Mouse (Mus musculus): ENCODE measurements around the gene Cyb5r3. TPM values are rescaled to one million over a fixed set of nuclear protein-coding genes. Genes with fewer than 3 reads are reported as not detected.
A peak's percentile ranks its signal among the peaks of the same experiment; 100 is the strongest.

The Cyb5r3 gene
- polyA plus RNA-seq, 1 experiment, result 402 TPM

- no peak overlapping the region for H3K4me3 ChIP-seq (ENCODE audit: insufficient read depth, poor library complexity, severe bottlenecking)
- peaks cover 70% of the 10 kb centered on the region for H3K36me3 ChIP-seq (ENCODE audit: control insufficient read depth, insufficient read depth)
- TF ChIP-seq CTCF (IDR thresholded peaks at IDR 0.05; ENCODE audit: control insufficient read depth, insufficient read depth, insufficient read length) (no peak), USF1 (IDR thresholded peaks at IDR 0.05; ENCODE audit: low read depth) (no peak), MYOD1 (IDR thresholded peaks at IDR 0.05; ENCODE audit: control insufficient read depth, insufficient read length, low read depth) (no peak), FOSL1 (IDR thresholded peaks at IDR 0.05; ENCODE audit: insufficient read depth, low read length, poor library complexity, severe bottlenecking) (no peak), MAX (IDR thresholded peaks at IDR 0.05) (no peak), CEBPB (IDR thresholded peaks at IDR 0.05; ENCODE audit: low read depth) (no peak), MYOG (IDR thresholded peaks at IDR 0.05; ENCODE audit: control insufficient read depth, extremely low read depth, insufficient read length) (no peak)
These were observed 10.4 kb downstream of the Cyb5r3 start for GRCm38 (mm10) chr15:83162001-83162400.

GRCm38 (mm10) chr15:83161062-83161748, 11.2 kb downstream of the Cyb5r3 start:
- peaks cover 76% of the 10 kb centered on the region for H3K36me3 ChIP-seq (ENCODE audit: control insufficient read depth, insufficient read depth)
- TF ChIP-seq FOSL1 (IDR thresholded peaks at IDR 0.05; ENCODE audit: insufficient read depth, low read length, poor library complexity, severe bottlenecking) (no peak), USF1 (IDR thresholded peaks at IDR 0.05; ENCODE audit: low read depth) (no peak), MYOG (IDR thresholded peaks at IDR 0.05; ENCODE audit: control insufficient read depth, extremely low read depth, insufficient read length) (no peak), MYOD1 (IDR thresholded peaks at IDR 0.05; ENCODE audit: control insufficient read depth, insufficient read length, low read depth) (no peak), CEBPB (IDR thresholded peaks at IDR 0.05; ENCODE audit: low read depth) (no peak), CTCF (IDR thresholded peaks at IDR 0.05; ENCODE audit: control insufficient read depth, insufficient read depth, insufficient read length) (no peak), MAX (IDR thresholded peaks at IDR 0.05) (no peak)

More at GRCm38 (mm10) chr15:83162001-83162400, 10.4 kb downstream of the Cyb5r3 start:
- H3K27me3 ChIP-seq (ENCODE audit: control insufficient read depth, insufficient read depth, insufficient read length), result no peaks in the 10 kb centered on the region
- H3K79me2 ChIP-seq (ENCODE audit: control insufficient read depth, insufficient read depth), result peaks cover 27% of the 10 kb centered on the region
- no peak overlapping the region for H3ac ChIP-seq (ENCODE audit: control insufficient read depth, insufficient read length, low read depth)
- H3K79me3 ChIP-seq (ENCODE audit: low read depth), result peaks cover 10% of the 10 kb centered on the region

GRCm38 (mm10) chr15:83160561-83160960, 11.8 kb downstream of the Cyb5r3 start:
- H3K36me3 ChIP-seq (ENCODE audit: control insufficient read depth, insufficient read depth), result peaks cover 78% of the 10 kb centered on the region
- peaks cover 23% of the 10 kb centered on the region for H3K79me2 ChIP-seq (ENCODE audit: control insufficient read depth, insufficient read depth)
- peaks cover 3% of the 10 kb centered on the region for H3K79me3 ChIP-seq (ENCODE audit: low read depth)
- TF ChIP-seq USF1 (IDR thresholded peaks at IDR 0.05; ENCODE audit: low read depth) (no peak), FOSL1 (IDR thresholded peaks at IDR 0.05; ENCODE audit: insufficient read depth, low read length, poor library complexity, severe bottlenecking) (no peak), MAX (IDR thresholded peaks at IDR 0.05) (no peak), MYOD1 (IDR thresholded peaks at IDR 0.05; ENCODE audit: control insufficient read depth, insufficient read length, low read depth) (no peak), MYOG (IDR thresholded peaks at IDR 0.05; ENCODE audit: control insufficient read depth, extremely low read depth, insufficient read length) (no peak)
- H3ac ChIP-seq (ENCODE audit: control insufficient read depth, insufficient read length, low read depth), result no peak overlapping the region
- no peaks in the 10 kb centered on the region for H3K27me3 ChIP-seq (ENCODE audit: control insufficient read depth, insufficient read depth, insufficient read length)
- H3K4me3 ChIP-seq (ENCODE audit: insufficient read depth, poor library complexity, severe bottlenecking), result no peak overlapping the region

More at GRCm38 (mm10) chr15:83161062-83161748, 11.2 kb downstream of the Cyb5r3 start:
- no peak overlapping the region for H3K4me3 ChIP-seq (ENCODE audit: insufficient read depth, poor library complexity, severe bottlenecking)
- peaks cover 7% of the 10 kb centered on the region for H3K79me3 ChIP-seq (ENCODE audit: low read depth)
- H3ac ChIP-seq (ENCODE audit: control insufficient read depth, insufficient read length, low read depth), result no peak overlapping the region
- no peaks in the 10 kb centered on the region for H3K27me3 ChIP-seq (ENCODE audit: control insufficient read depth, insufficient read depth, insufficient read length)
- peaks cover 25% of the 10 kb centered on the region for H3K79me2 ChIP-seq (ENCODE audit: control insufficient read depth, insufficient read depth)

- TF ChIP-seq MAX (IDR thresholded peaks at IDR 0.05), result no peak
- no peak for TF ChIP-seq MYOD1 (IDR thresholded peaks at IDR 0.05; ENCODE audit: control insufficient read depth, insufficient read length, low read depth)
- Histone ChIP-seq H3K79me3 (ENCODE audit: low read depth) (peaks cover 2% of the 10 kb centered on the region), H3K79me2 (ENCODE audit: control insufficient read depth, insufficient read depth) (peaks cover 19% of the 10 kb centered on the region), H3ac (ENCODE audit: control insufficient read depth, insufficient read length, low read depth) (no peak overlapping the region), H3K36me3 (ENCODE audit: control insufficient read depth, insufficient read depth) (peaks cover 75% of the 10 kb centered on the region), H3K27me3 (ENCODE audit: control insufficient read depth, insufficient read depth, insufficient read length) (no peaks in the 10 kb centered on the region), H3K4me3 (ENCODE audit: insufficient read depth, poor library complexity, severe bottlenecking) (no peak overlapping the region)
These were observed 12.6 kb downstream of the Cyb5r3 start for GRCm38 (mm10) chr15:83159823-83160222.

GRCm38 (mm10) chr15:83158587-83159160, 13.7 kb downstream of the Cyb5r3 start:
- H3ac ChIP-seq (ENCODE audit: control insufficient read depth, insufficient read length, low read depth), result no peak overlapping the region
- TF ChIP-seq MYOD1 (IDR thresholded peaks at IDR 0.05; ENCODE audit: control insufficient read depth, insufficient read length, low read depth), result peak; percentile 10
- TF ChIP-seq CEBPB (IDR thresholded peaks at IDR 0.05; ENCODE audit: low read depth), result no peak
- H3K27me3 ChIP-seq (ENCODE audit: control insufficient read depth, insufficient read depth, insufficient read length), result no peaks in the 10 kb centered on the region
- H3K79me3 ChIP-seq (ENCODE audit: low read depth), result peaks cover 2% of the 10 kb centered on the region
- peaks cover 16% of the 10 kb centered on the region for H3K79me2 ChIP-seq (ENCODE audit: control insufficient read depth, insufficient read depth)
- H3K4me3 ChIP-seq (ENCODE audit: insufficient read depth, poor library complexity, severe bottlenecking), result no peak overlapping the region
- H3K36me3 ChIP-seq (ENCODE audit: control insufficient read depth, insufficient read depth), result peaks cover 78% of the 10 kb centered on the region

- H3K36me3 ChIP-seq (ENCODE audit: control insufficient read depth, insufficient read depth), result peaks cover 78% of the 10 kb centered on the region
- peaks cover 2% of the 10 kb centered on the region for H3K79me3 ChIP-seq (ENCODE audit: low read depth)
- no peak for TF ChIP-seq USF1 (IDR thresholded peaks at IDR 0.05; ENCODE audit: low read depth)
- TF ChIP-seq CTCF (IDR thresholded peaks at IDR 0.05; ENCODE audit: control insufficient read depth, insufficient read depth, insufficient read length), result no peak
- TF ChIP-seq MAX (IDR thresholded peaks at IDR 0.05), result no peak
- TF ChIP-seq MYOD1 (IDR thresholded peaks at IDR 0.05; ENCODE audit: control insufficient read depth, insufficient read length, low read depth), result no peak
- no peak for TF ChIP-seq CEBPB (IDR thresholded peaks at IDR 0.05; ENCODE audit: low read depth)
- TF ChIP-seq MYOG (IDR thresholded peaks at IDR 0.05; ENCODE audit: control insufficient read depth, extremely low read depth, insufficient read length), result no peak
- no peak for TF ChIP-seq FOSL1 (IDR thresholded peaks at IDR 0.05; ENCODE audit: insufficient read depth, low read length, poor library complexity, severe bottlenecking)
- peaks cover 12% of the 10 kb centered on the region for H3K79me2 ChIP-seq (ENCODE audit: control insufficient read depth, insufficient read depth)
- H3ac ChIP-seq (ENCODE audit: control insufficient read depth, insufficient read length, low read depth), result peak overlapping the region; percentile 55
- no peak overlapping the region for H3K4me3 ChIP-seq (ENCODE audit: insufficient read depth, poor library complexity, severe bottlenecking)
- no peaks in the 10 kb centered on the region for H3K27me3 ChIP-seq (ENCODE audit: control insufficient read depth, insufficient read depth, insufficient read length)
These were observed 14.7 kb downstream of the Cyb5r3 start for GRCm38 (mm10) chr15:83157667-83158064.

All from C2C12 (cell line).